Mouse (Mus musculus) thymus, postnatal 0 days (tissue): Measurements from ENCODE around the gene Ndufs4. TPM values are rescaled to one million over a fixed set of nuclear protein-coding genes. Genes with fewer than 3 reads are reported as not detected.

Experiments used
- polyA plus RNA-seq: library from polyadenylated mRNA; unstranded; fragments of >200 nt; fragmentation: Nextera tagmentation; extraction: Ambion mirVana; gene quantifications from 2 replicates; pipeline ENCODE4 v1.2.1, GENCODE M21; 2015

The Ndufs4 gene
- polyA plus RNA-seq, 1 experiment from 2014 or later = 520 TPM

Other genes with a start within 250 kb of the Ndufs4 start
- 4.9 and 6.6 TPM in 2 replicates for gene Fst, start 70.7 kb upstream of the Ndufs4 start, polyA plus RNA-seq